ENCODE assay signal across 11 mouse cellular contexts in the genomic region with DNA sequence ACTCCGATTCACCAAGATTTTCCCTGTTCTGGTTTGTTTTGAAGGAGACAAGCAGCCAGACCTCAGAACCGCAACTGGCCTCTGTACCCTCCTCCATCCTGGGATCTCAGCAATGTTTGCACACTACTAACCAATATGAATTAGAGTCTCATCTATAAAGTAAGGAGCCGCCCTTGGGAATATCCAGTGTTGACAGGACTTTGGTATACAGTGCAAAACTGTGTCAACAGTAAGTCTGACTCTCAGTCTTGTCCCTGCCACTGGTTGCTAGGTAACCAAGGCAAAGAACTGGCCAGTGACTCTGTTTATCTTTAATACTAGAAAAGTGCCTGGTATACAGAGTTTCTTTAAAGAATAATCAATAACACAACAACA. TPM values are rescaled to one million over a fixed set of nuclear protein-coding genes. Genes with fewer than 3 reads are reported as not detected.
A peak's percentile ranks its signal among the peaks of the same experiment; 100 is the strongest.
DNase-seq lines count a peak whose midpoint lies in the region; ATAC-seq and TF ChIP-seq lines count a peak whose summit lies in the region.
"Had no signal": no experiment of that assay in that cellular context is flagged by ENCODE, and none has a peak within 500 bp of the region (broad histone marks: within the 10 kb centered on the region; RNA-seq: fewer than 3 reads in every experiment).

No protein-coding gene starts in this region.

- H3K4me3 ChIP-seq in embryonic facial prominence, embryonic 14.5 days (ENCODE audit: low read depth, low read length), result no peak overlapping the region
- H3K4me3 ChIP-seq in embryonic facial prominence, embryonic 10.5 days, result no peak overlapping the region
- H3K4me3 ChIP-seq in midbrain, embryonic 13.5 days (replicated peaks), result no peak overlapping the region
- no peak overlapping the region for H3K4me3 ChIP-seq in midbrain, postnatal 0 days (ENCODE audit: low read depth, low read length)
- H3K4me3 ChIP-seq in liver, embryonic 15.5 days (replicated peaks), result no peak overlapping the region
- H3K4me3 ChIP-seq: erythroblast, embryonic 14.5 days; limb, embryonic 12.5 days had no signal

- ATAC-seq in embryonic facial prominence, embryonic 14.5 days (ENCODE audit: low read depth), result no peak
- peak; percentile 25; the same call in 1 of the 2 replicates for ATAC-seq in midbrain, embryonic 13.5 days
- ATAC-seq in midbrain, postnatal 0 days (ENCODE audit: low FRiP score), result no peak
- ATAC-seq in liver, embryonic 15.5 days (ENCODE audit: insufficient read depth), result peak; percentile 8; the same call in 1 of the 2 replicates

- H3K36me3 ChIP-seq in embryonic facial prominence, embryonic 14.5 days (ENCODE audit: control insufficient read depth, insufficient read depth, low read length), result no peaks in the 10 kb centered on the region
- H3K36me3 ChIP-seq in embryonic facial prominence, embryonic 10.5 days (replicated peaks), result no peaks in the 10 kb centered on the region
- H3K36me3 ChIP-seq in midbrain, embryonic 13.5 days, result no peaks in the 10 kb centered on the region
- no peaks in the 10 kb centered on the region for H3K36me3 ChIP-seq in midbrain, postnatal 0 days (ENCODE audit: insufficient read depth, low read length)
- peaks cover 26% of the 10 kb centered on the region for H3K36me3 ChIP-seq in liver, embryonic 15.5 days (replicated peaks)
- H3K36me3 ChIP-seq: limb, embryonic 12.5 days had no signal

- peaks cover 9% of the 10 kb centered on the region; the same call in 1 of the 2 replicates for H3K4me1 ChIP-seq in embryonic facial prominence, embryonic 14.5 days (ENCODE audit: control insufficient read depth, insufficient read depth, low read length)
- H3K4me1 ChIP-seq in embryonic facial prominence, embryonic 10.5 days, result peaks cover 30% of the 10 kb centered on the region
- peaks cover 16% of the 10 kb centered on the region for H3K4me1 ChIP-seq in midbrain, embryonic 13.5 days (replicated peaks)
- H3K4me1 ChIP-seq in midbrain, postnatal 0 days (ENCODE audit: insufficient read depth, low read length), result no peaks in the 10 kb centered on the region
- H3K4me1 ChIP-seq in liver, embryonic 15.5 days (replicated peaks), result peaks cover 40% of the 10 kb centered on the region
- H3K4me1 ChIP-seq: limb, embryonic 12.5 days had no signal

- H3K4me2 ChIP-seq in embryonic facial prominence, embryonic 14.5 days (ENCODE audit: low read depth, low read length), result no peak overlapping the region
- no peak overlapping the region for H3K4me2 ChIP-seq in midbrain, embryonic 13.5 days (replicated peaks)
- H3K4me2 ChIP-seq in midbrain, postnatal 0 days (ENCODE audit: low read depth, low read length, poor library complexity, severe bottlenecking), result no peak overlapping the region
- H3K4me2 ChIP-seq in liver, embryonic 15.5 days, result peak overlapping the region; percentile 26
- H3K4me2 ChIP-seq: limb, embryonic 12.5 days had no signal

- H3K9ac ChIP-seq in embryonic facial prominence, embryonic 14.5 days (ENCODE audit: low read depth, low read length), result no peak overlapping the region
- H3K9ac ChIP-seq in midbrain, embryonic 13.5 days (replicated peaks), result no peak overlapping the region
- no peak overlapping the region for H3K9ac ChIP-seq in midbrain, postnatal 0 days (replicated peaks; ENCODE audit: low read length, poor library complexity, severe bottlenecking)
- no peak overlapping the region for H3K9ac ChIP-seq in liver, embryonic 15.5 days
- H3K9ac ChIP-seq: limb, embryonic 12.5 days had no signal

- no peak overlapping the region for H3K27ac ChIP-seq in embryonic facial prominence, embryonic 14.5 days (replicated peaks; ENCODE audit: low read depth, low read length)
- no peak overlapping the region for H3K27ac ChIP-seq in embryonic facial prominence, embryonic 10.5 days (replicated peaks)
- no peak overlapping the region for H3K27ac ChIP-seq in midbrain, embryonic 13.5 days
- H3K27ac ChIP-seq in midbrain, postnatal 0 days (ENCODE audit: low read depth, low read length), result no peak overlapping the region
- H3K27ac ChIP-seq in liver, embryonic 15.5 days (replicated peaks), result peak overlapping the region; percentile 69
- H3K27ac ChIP-seq: limb, embryonic 12.5 days had no signal

- H3K9me3 ChIP-seq in embryonic facial prominence, embryonic 14.5 days (ENCODE audit: control insufficient read depth, low read length), result no peaks in the 10 kb centered on the region
- H3K9me3 ChIP-seq in embryonic facial prominence, embryonic 10.5 days, result no peaks in the 10 kb centered on the region
- H3K9me3 ChIP-seq in midbrain, embryonic 13.5 days, result no peaks in the 10 kb centered on the region
- no peaks in the 10 kb centered on the region for H3K9me3 ChIP-seq in midbrain, postnatal 0 days (ENCODE audit: low read length)
- H3K9me3 ChIP-seq in liver, embryonic 15.5 days (replicated peaks), result no peaks in the 10 kb centered on the region
- H3K9me3 ChIP-seq: limb, embryonic 12.5 days had no signal

- TF ChIP-seq CTCF in midbrain, postnatal 0 days (IDR thresholded peaks at IDR 0.05), result no peak

- DNase-seq in embryonic facial prominence, embryonic 14.5 days (ENCODE audit: low spot score), result peak; percentile 22
- DNase-seq in embryonic facial prominence, embryonic 10.5 days (ENCODE audit: low spot score), result no peak
- no peak for DNase-seq in midbrain, postnatal 0 days (ENCODE audit: low spot score)
- peak; percentile 11 for DNase-seq in yolk sac, embryonic 10.5 days (ENCODE audit: low spot score)
- no peak for DNase-seq in spleen, postnatal 36 days (ENCODE audit: low spot score in 2 of 2)
- no peak for DNase-seq in right cerebral cortex, postnatal 10 days (ENCODE audit: low spot score in 2 of 2)
- DNase-seq: cerebellum, postnatal 14 days had no signal

- no peaks in the 10 kb centered on the region for H3K27me3 ChIP-seq in embryonic facial prominence, embryonic 14.5 days (replicated peaks; ENCODE audit: control insufficient read depth, insufficient read depth, low read length)
- H3K27me3 ChIP-seq in embryonic facial prominence, embryonic 10.5 days (replicated peaks; ENCODE audit: low read depth, poor library complexity, severe bottlenecking), result no peaks in the 10 kb centered on the region
- no peaks in the 10 kb centered on the region for H3K27me3 ChIP-seq in midbrain, embryonic 13.5 days
- no peaks in the 10 kb centered on the region for H3K27me3 ChIP-seq in midbrain, postnatal 0 days (ENCODE audit: insufficient read depth, low read length)
- no peaks in the 10 kb centered on the region for H3K27me3 ChIP-seq in liver, embryonic 15.5 days
- H3K27me3 ChIP-seq: limb, embryonic 12.5 days had no signal

- 61% methylated on average over 3 of the region's 3 CpGs for WGBS in embryonic facial prominence, embryonic 14.5 days
- WGBS in embryonic facial prominence, embryonic 10.5 days, result 68% methylated on average over 3 of the region's 3 CpGs
- 71% methylated on average over 3 of the region's 3 CpGs for WGBS in midbrain, embryonic 13.5 days
- 82% methylated on average over 3 of the region's 3 CpGs for WGBS in midbrain, postnatal 0 days
- WGBS in liver, embryonic 15.5 days (ENCODE audit: insufficient replicate concordance), result 32% methylated on average over 3 of the region's 3 CpGs

RNA-seq across cellular contexts. Expression of a gene that starts 42.7 kb away (rescaled TPM):
- polyA plus RNA-seq in embryonic facial prominence, embryonic 14.5 days (2014; fragmentation: Nextera tagmentation; extraction: Ambion mirVana), result 35.8 and 41.0 TPM in 2 replicates
- polyA plus RNA-seq in embryonic facial prominence, embryonic 10.5 days (2016; fragmentation: Nextera tagmentation; extraction: Ambion mirVana), result 34.3 and 37.9 TPM in 2 replicates
- polyA plus RNA-seq in midbrain, embryonic 13.5 days (2015; fragmentation: Nextera tagmentation; extraction: Ambion mirVana), result 103 and 105 TPM in 2 replicates
- 182 and 231 TPM in 2 replicates for total RNA-seq in midbrain, postnatal 0 days (2014; rRNA removed)
- polyA plus RNA-seq in midbrain, postnatal 0 days (2015; fragmentation: Nextera tagmentation; extraction: Ambion mirVana), result 121 and 132 TPM in 2 replicates
- polyA plus RNA-seq in liver, embryonic 15.5 days (2015; fragmentation: Nextera tagmentation; extraction: Ambion mirVana), result 66.8 and 70.4 TPM in 2 replicates

Comparison
In these comparisons a context has a peak if more than half of its experiments do, and no peak if none do; other contexts are left out.
1. ATAC-seq: peak in midbrain, embryonic 13.5 days (single experiment) and liver, embryonic 15.5 days (single experiment); none in embryonic facial prominence, embryonic 14.5 days (single experiment) and midbrain, postnatal 0 days (single experiment).
2. DNase-seq: peak in embryonic facial prominence, embryonic 14.5 days (single experiment) and yolk sac, embryonic 10.5 days (single experiment); none in embryonic facial prominence, embryonic 10.5 days (single experiment), midbrain, postnatal 0 days (single experiment), spleen, postnatal 36 days (0 of 2) and right cerebral cortex, postnatal 10 days (0 of 2).